Mouse (Mus musculus): ENCODE measurements around the gene Pde1a. TPM values are rescaled to one million over a fixed set of nuclear protein-coding genes. Genes with fewer than 3 reads are reported as not detected.
"Not testable (repeated sequence)": the region's sequence is repeated elsewhere in the genome, so short reads cannot be mapped to it uniquely, and the experiment has no call there.

The Pde1a gene
- total RNA-seq, 4 experiments from 2014 or later = 6.0 to 7.9 (median 6.5) TPM

- no peak for DNase-seq (ENCODE audit: low spot score)
Measured at GRCm38 (mm10) chr2:79964964-79965363, 164.3 kb downstream of the Pde1a start.

GRCm38 (mm10) chr2:79961421-79961820 lies 167.8 kb downstream of the Pde1a start:
- no peak for DNase-seq (ENCODE audit: low spot score)

GRCm38 (mm10) chr2:79957659-79958340 lies 171.5 kb downstream of the Pde1a start:
- no peak for DNase-seq (ENCODE audit: low spot score)

- no peak for DNase-seq (ENCODE audit: low spot score)
Measured at GRCm38 (mm10) chr2:79945898-79946675, 183.2 kb downstream of the Pde1a start.

- no peak for DNase-seq (ENCODE audit: low spot score)
Measured at GRCm38 (mm10) chr2:79934660-79935059, 194.6 kb downstream of the Pde1a start.

- DNase-seq (ENCODE audit: low spot score) = no peak
Measured at GRCm38 (mm10) chr2:79922356-79922755, 206.9 kb downstream of the Pde1a start.

GRCm38 (mm10) chr2:79921375-79921774 lies 207.9 kb downstream of the Pde1a start:
- no peak for DNase-seq (ENCODE audit: low spot score)

GRCm38 (mm10) chr2:79920438-79920837 lies 208.8 kb downstream of the Pde1a start:
- DNase-seq (ENCODE audit: low spot score) = no peak

GRCm38 (mm10) chr2:79901841-79902510 lies 227.3 kb downstream of the Pde1a start:
- DNase-seq (ENCODE audit: low spot score) = no peak

GRCm38 (mm10) chr2:79898522-79898921 lies 230.7 kb downstream of the Pde1a start:
- DNase-seq (ENCODE audit: low spot score) = no peak

GRCm38 (mm10) chr2:79892829-79893228 lies 236.4 kb downstream of the Pde1a start:
- DNase-seq (ENCODE audit: low spot score) = no peak

- no peak for DNase-seq (ENCODE audit: low spot score)
Measured at GRCm38 (mm10) chr2:79891760-79892570, 237.3 kb downstream of the Pde1a start.

- no peak for DNase-seq (ENCODE audit: low spot score)
Measured at GRCm38 (mm10) chr2:79890726-79891125, 238.5 kb downstream of the Pde1a start.

GRCm38 (mm10) chr2:79883631-79884350 lies 245.5 kb downstream of the Pde1a start:
- DNase-seq (ENCODE audit: low spot score) = no peak

- no peak for DNase-seq (ENCODE audit: low spot score)
Measured at GRCm38 (mm10) chr2:79883210-79883609, 246.0 kb downstream of the Pde1a start.

- DNase-seq (ENCODE audit: low spot score) = peak; percentile 61
Measured at GRCm38 (mm10) chr2:79865275-79865999, 263.8 kb downstream of the Pde1a start.

GRCm38 (mm10) chr2:79856874-79857273 lies 272.4 kb downstream of the Pde1a start:
- DNase-seq (ENCODE audit: low spot score) = no peak

GRCm38 (mm10) chr2:79847396-79847795 lies 281.9 kb downstream of the Pde1a start:
- DNase-seq (ENCODE audit: low spot score) = not testable (repeated sequence)

GRCm38 (mm10) chr2:79839513-79839912 lies 289.7 kb downstream of the Pde1a start:
- DNase-seq (ENCODE audit: low spot score) = no peak

- no peak for DNase-seq (ENCODE audit: low spot score)
Measured at GRCm38 (mm10) chr2:79839090-79839489, 290.2 kb downstream of the Pde1a start.

Data from heart, adult 8-10 months (tissue).